Mouse (Mus musculus) left cerebral cortex, postnatal 10 days (tissue): ENCODE results near the gene Smg6. TPM values are rescaled to one million over a fixed set of nuclear protein-coding genes. Genes with fewer than 3 reads are reported as not detected.
"Not testable (repeated sequence)": the region's sequence is repeated elsewhere in the genome, so short reads cannot be mapped to it uniquely, and the experiment has no call there.

Experiments
- DNase-seq, 2 experiments: peaks; one replicate each; pipeline ENCODE4 v3.0.0; 2021 to 2022; ENCODE audit warnings: low spot score in 2 of 2, mixed read lengths in 1 of 2; ENCODE audit errors: extremely low spot score in 1 of 2
- intact Hi-C: fragments of 180-260 bp; cut with DNase I; formaldehyde crosslinking; loops from one replicate; pipeline ENCODE4 v1.15.1; 2025
- total RNA-seq, 2 experiments: library from RNA; stranded (reverse); gene quantifications; 2 replicates each; pipeline ENCODE4 v1.2.3; 2021

The Smg6 gene
- total RNA-seq, 2 experiments from 2014 or later, result 21.8 to 24.9 TPM

GRCm38 (mm10) chr11:74988162-74988561 lies 62.5 kb downstream of the Smg6 start:
- peak in 1 of 2 experiments; percentile 20 for DNase-seq
- intact Hi-C loops, result no loop called here

GRCm38 (mm10) chr11:74989047-74989446 lies 63.4 kb downstream of the Smg6 start:
- intact Hi-C loops, result no loop called here
- DNase-seq, result peak in 1 of 2 experiments; percentile 26

- intact Hi-C loops, result no loop called here
- DNase-seq, result no peak
Observed at GRCm38 (mm10) chr11:74990501-74990900, 64.9 kb downstream of the Smg6 start.

GRCm38 (mm10) chr11:74991290-74991689 lies 65.7 kb downstream of the Smg6 start:
- intact Hi-C loops, result no loop called here
- no peak for DNase-seq

GRCm38 (mm10) chr11:74992427-74992987 lies 66.9 kb downstream of the Smg6 start:
- intact Hi-C loops, result no loop called here
- DNase-seq, result peak in 1 of 2 experiments; percentile 43

GRCm38 (mm10) chr11:74994141-74994540 lies 68.5 kb downstream of the Smg6 start:
- intact Hi-C loops, result no loop called here

GRCm38 (mm10) chr11:74994856-74995255 lies 69.2 kb downstream of the Smg6 start:
- intact Hi-C loops, result no loop called here
- DNase-seq, result no peak

More at GRCm38 (mm10) chr11:74994141-74994540, 68.5 kb downstream of the Smg6 start:
- no peak for DNase-seq

- intact Hi-C loops, result no loop called here
- DNase-seq, result no peak
Observed at GRCm38 (mm10) chr11:74996482-74996881, 70.9 kb downstream of the Smg6 start.

GRCm38 (mm10) chr11:75000869-75001653 lies 75.4 kb downstream of the Smg6 start:
- intact Hi-C loops, result no loop called here
- DNase-seq, result no peak

- DNase-seq, result no peak
- intact Hi-C loops, result no loop called here
Observed at GRCm38 (mm10) chr11:75008270-75008669, 82.6 kb downstream of the Smg6 start.

GRCm38 (mm10) chr11:75009537-75009936 lies 83.9 kb downstream of the Smg6 start:
- DNase-seq, intact Hi-C loops: not testable (repeated sequence)

- intact Hi-C loops, result no loop called here
Observed at GRCm38 (mm10) chr11:75012997-75013694, 87.5 kb downstream of the Smg6 start.

GRCm38 (mm10) chr11:75013764-75014695 lies 88.4 kb downstream of the Smg6 start:
- intact Hi-C loops, result no loop called here

More at GRCm38 (mm10) chr11:75012997-75013694, 87.5 kb downstream of the Smg6 start:
- DNase-seq, result peak; percentile 47 to 75

GRCm38 (mm10) chr11:75014816-75015215 lies 89.2 kb downstream of the Smg6 start:
- intact Hi-C loops, result no loop called here
- DNase-seq, result no peak

More at GRCm38 (mm10) chr11:75013764-75014695, 88.4 kb downstream of the Smg6 start:
- no peak for DNase-seq

- DNase-seq, result peak in 1 of 2 experiments; percentile 42
- intact Hi-C loops, result no loop called here
Observed at GRCm38 (mm10) chr11:75015453-75015871, 89.8 kb downstream of the Smg6 start.

GRCm38 (mm10) chr11:75016309-75016860 lies 90.8 kb downstream of the Smg6 start:
- intact Hi-C loops, result no loop called here
- no peak for DNase-seq

- intact Hi-C loops, result no loop called here
- no peak for DNase-seq
Observed at GRCm38 (mm10) chr11:75017831-75018230, 92.2 kb downstream of the Smg6 start.

- intact Hi-C loops, result no loop called here
- DNase-seq, result no peak
Observed at GRCm38 (mm10) chr11:75026977-75027376, 101.4 kb downstream of the Smg6 start.
